Mouse (Mus musculus): ENCODE measurements around the gene Kcne1.

DNA sequence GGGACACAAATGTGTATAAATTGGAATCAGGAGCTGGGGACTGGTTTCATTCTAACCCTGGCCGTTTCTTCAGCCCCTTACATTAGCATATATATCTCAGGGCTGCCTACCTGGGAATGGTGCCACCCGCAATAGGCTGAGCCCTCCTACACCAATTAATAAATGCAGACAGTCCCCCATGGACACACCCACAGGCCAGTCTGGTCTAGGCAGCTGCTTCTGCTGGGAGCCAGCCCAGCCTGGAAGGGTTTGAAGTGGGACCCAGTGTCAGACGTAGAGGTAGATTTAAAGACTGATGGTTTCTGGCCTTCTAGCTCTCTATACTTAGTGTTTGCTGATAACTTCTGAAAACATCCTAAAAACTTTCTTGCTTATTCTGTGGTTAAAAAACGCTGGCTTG is 50.1 kb downstream of the Kcne1 start:
- no peak for TF ChIP-seq MAFK (IDR thresholded peaks at IDR 0.05; ENCODE audit: insufficient read depth, low read depth, low read length)
- TF ChIP-seq ZC3H11A (IDR thresholded peaks at IDR 0.05; ENCODE audit: borderline replicate concordance, low read depth, low read length): no peak
- TF ChIP-seq ZNF384 (IDR thresholded peaks at IDR 0.05; ENCODE audit: low read depth, low read length): no peak
- TF ChIP-seq CHD2 (IDR thresholded peaks at IDR 0.05; ENCODE audit: low read depth, low read length): no peak

All from ES-E14 (cell line).